Mouse (Mus musculus) urinary bladder, postnatal 4 days (tissue): ENCODE data around the gene Tmod4.

Experiments
- DNase-seq, 2 experiments: peaks; one replicate each; pipeline ENCODE4 v3.0.0; 2021 to 2022; ENCODE audit warnings: low spot score in 2 of 2

Gene Tmod4

DNA sequence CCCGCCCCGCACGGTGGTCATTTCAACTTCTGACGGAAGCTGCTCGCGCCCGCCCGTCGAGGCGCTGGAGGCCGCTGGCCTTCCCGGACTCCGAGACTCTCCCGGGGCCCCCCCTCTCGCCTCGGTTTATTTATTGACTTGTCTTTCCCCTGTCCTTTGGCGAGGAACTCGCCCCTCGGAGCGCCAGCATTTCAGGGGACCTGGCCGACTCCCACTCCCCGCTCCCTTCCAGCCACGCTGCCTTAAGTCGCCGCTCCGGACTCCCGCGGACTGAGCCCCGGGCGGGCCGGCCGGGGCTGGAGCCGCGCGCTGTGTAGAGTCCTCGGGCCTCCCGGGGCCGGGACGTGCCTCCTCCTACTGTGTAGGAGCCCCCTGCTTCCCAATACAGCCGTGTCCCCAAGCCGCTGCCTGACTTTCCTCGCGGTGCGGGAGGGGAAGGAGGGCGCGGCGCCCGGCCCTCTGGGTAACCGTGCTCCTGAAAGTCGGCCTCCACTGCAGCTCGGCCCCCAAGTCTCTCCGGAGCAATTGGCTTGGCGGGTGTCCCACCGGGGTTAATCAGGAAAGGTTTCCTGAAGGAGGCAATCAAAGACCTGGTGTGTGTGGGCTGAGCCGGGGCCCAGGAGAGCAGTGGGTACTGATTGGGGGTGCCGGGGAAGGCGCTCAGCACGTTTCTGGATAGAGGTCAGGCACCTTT lies 49.1 kb downstream of the Tmod4 start:
- peak in 1 of 2 experiments; percentile 49 for DNase-seq

DNA sequence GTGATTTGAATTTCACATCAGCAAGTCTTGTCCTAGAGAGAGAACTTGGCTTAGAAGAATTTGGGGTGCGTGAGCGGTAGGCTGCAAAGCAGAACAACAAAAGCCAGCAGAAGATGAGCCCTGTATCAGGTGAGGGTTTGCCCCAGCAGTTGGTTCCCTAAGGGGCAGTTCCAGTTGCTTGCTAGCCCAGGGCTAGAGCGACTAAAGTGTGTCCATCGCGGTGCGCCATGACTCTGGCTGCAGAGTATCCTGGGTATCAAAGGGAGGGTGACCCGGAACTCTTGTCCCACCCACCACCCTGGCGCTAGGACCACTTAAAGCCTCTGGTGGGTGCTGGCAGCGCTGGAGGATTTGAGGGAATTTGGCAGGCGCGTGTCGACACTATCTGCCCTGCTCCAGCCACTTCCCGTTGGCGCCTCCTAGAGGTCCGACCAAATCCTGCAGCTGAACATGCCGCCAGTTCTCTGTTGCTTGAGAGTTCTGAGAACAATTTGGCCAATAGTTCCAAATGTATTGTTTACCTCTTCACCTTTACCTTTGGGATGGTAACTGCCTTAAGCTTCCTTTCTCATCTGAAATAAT lies 49.8 kb downstream of the Tmod4 start:
- DNase-seq = peak; percentile 77 to 90

DNA sequence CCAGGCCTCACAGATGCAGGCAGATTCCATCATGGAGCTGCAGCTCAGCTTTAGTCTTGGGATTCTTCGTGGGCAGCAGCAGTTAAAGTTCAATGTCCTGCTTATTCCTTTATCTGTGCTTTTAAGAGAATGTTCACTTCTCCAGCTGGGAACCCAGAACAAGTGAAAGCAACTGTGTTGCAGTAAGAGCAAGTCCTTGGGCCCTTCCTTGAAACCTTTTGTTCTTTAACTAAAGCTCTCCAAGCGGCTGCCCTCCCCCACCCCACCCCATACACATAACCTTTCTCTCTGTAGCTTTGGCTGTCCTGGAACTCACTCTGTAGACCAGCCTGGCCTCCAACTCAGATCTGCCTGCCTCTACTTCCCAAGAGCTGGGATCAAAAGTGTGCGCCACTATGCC lies 52.2 kb downstream of the Tmod4 start:
- DNase-seq = no peak

DNA sequence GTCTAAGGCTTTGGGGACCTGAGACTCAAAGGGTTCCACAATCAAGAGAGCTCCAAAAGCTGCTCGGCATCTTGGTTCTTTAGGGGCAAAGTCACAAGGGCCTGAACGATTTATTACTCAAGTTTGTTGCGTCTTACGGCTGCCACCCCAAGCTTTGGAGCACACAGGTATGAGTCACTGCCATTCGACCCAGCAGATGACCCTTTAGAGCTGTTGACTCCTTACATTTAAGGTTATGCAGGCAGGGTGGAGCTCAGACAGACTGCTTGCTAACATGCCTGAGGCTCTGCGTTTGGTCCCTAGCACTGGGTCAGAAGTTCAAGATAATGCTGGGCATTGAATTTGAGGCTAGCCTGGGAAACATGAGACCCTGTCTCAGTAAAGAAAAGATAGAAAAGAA lies 53.3 kb downstream of the Tmod4 start:
- no peak for DNase-seq
